Mouse (Mus musculus) limb, embryonic 14.5 days (tissue): ENCODE measurements at regions not wholly inside any gene's neighbourhood (a gene's known extent, or its start where the extent isn't known, plus 50 kb on each side); places are given as distances from the start of the nearest gene placed in this dataset.
A peak's percentile ranks its signal among the peaks of the same experiment; 100 is the strongest.

Source experiments
- ATAC-seq: fragments of 200-750 bp; cut with Nextera tagmentation; 2 replicates; pipeline ENCODE4 v1.8.0; 2017; ENCODE audit warnings: low read depth, moderate number of reproducible peaks, moderate TSS enrichment; ENCODE audit not compliant: low FRiP score
- DNase-seq: peaks from one replicate; pipeline ENCODE4 v3.0.0-alpha.2; 2015; ENCODE audit warnings: low spot score
- H3K27ac ChIP-seq: fragments of 300-500 bp; sonication (generic); replicated peaks from 2 replicates; pipeline ENCODE4 v1.5.1; 2014; ENCODE audit warnings: low read depth, mild to moderate bottlenecking, low read length, moderate library complexity, mixed read lengths
- H3K27me3 ChIP-seq: fragments of 300-500 bp; sonication (generic); 2 replicates; pipeline ENCODE4 v1.6.1; 2014; ENCODE audit warnings: low read length, mixed read lengths; ENCODE audit not compliant: control insufficient read depth, insufficient read depth
- H3K36me3 ChIP-seq: fragments of 300-500 bp; sonication (generic); 2 replicates; pipeline ENCODE4 v1.6.1; 2014; ENCODE audit warnings: mild to moderate bottlenecking, low read length, moderate library complexity, mixed read lengths; ENCODE audit not compliant: control insufficient read depth, insufficient read depth
- H3K4me1 ChIP-seq: fragments of 300-500 bp; sonication (generic); 2 replicates; pipeline ENCODE4 v1.6.1; 2014; ENCODE audit warnings: antibody characterized with exemption, low read length, mixed read lengths; ENCODE audit not compliant: control insufficient read depth, insufficient read depth
- H3K4me2 ChIP-seq: fragments of 300-500 bp; sonication (generic); replicated peaks from 2 replicates; pipeline ENCODE4 v1.6.1; 2014; ENCODE audit warnings: low read depth, mild to moderate bottlenecking, low read length, moderate library complexity; ENCODE audit not compliant: severe bottlenecking
- H3K4me3 ChIP-seq: fragments of 300-500 bp; sonication (generic); replicated peaks from 2 replicates; pipeline ENCODE4 v1.5.1; 2014; ENCODE audit warnings: low read length
- H3K9ac ChIP-seq: fragments of 300-500 bp; sonication (generic); 2 replicates; pipeline ENCODE4 v1.6.1; 2014; ENCODE audit warnings: mild to moderate bottlenecking, low read depth, low read length, moderate library complexity; ENCODE audit not compliant: severe bottlenecking
- H3K9me3 ChIP-seq: fragments of 300-500 bp; sonication (generic); 2 replicates; pipeline ENCODE4 v1.6.1; 2016; ENCODE audit warnings: low read length; ENCODE audit not compliant: control insufficient read depth
- POLR2A ChIP-seq: fragments of 200-500 bp; IDR thresholded peaks from 2 replicates; pipeline ENCODE4 v1.8.0; 2012; ENCODE audit warnings: inconsistent platforms, mild to moderate bottlenecking, moderate library complexity, borderline replicate concordance; ENCODE audit not compliant: insufficient read depth, insufficient read length; ENCODE audit errors: extremely low read depth
- WGBS: fragments of 180-500 bp; shearing (Covaris S2); extraction: QIAGEN DNeasy Blood & Tissue Kit; methylation state at CpG from one replicate; pipeline ENCODE4 v1.1.7; 2014; 5-methylcytosine and 5-hydroxymethylcytosine counted together

GRCm38 (mm10) chr8:126720473-126721145 lies 126.8 kb upstream of the Irf2bp2 start:
- no peaks in the 10 kb centered on the region for H3K36me3 ChIP-seq
- peaks cover 17% of the 10 kb centered on the region for H3K4me1 ChIP-seq
- H3K9ac ChIP-seq: no peak overlapping the region
- H3K4me3 ChIP-seq: no peak overlapping the region
- H3K27me3 ChIP-seq: no peaks in the 10 kb centered on the region
- WGBS: 94% methylated on average over 4 of the region's 4 CpGs
- DNase-seq (no peak), ATAC-seq (no peak)
- no peak overlapping the region for H3K27ac ChIP-seq
- TF ChIP-seq POLR2A: no peak
- H3K4me2 ChIP-seq: no peak overlapping the region
- no peaks in the 10 kb centered on the region for H3K9me3 ChIP-seq

DNA sequence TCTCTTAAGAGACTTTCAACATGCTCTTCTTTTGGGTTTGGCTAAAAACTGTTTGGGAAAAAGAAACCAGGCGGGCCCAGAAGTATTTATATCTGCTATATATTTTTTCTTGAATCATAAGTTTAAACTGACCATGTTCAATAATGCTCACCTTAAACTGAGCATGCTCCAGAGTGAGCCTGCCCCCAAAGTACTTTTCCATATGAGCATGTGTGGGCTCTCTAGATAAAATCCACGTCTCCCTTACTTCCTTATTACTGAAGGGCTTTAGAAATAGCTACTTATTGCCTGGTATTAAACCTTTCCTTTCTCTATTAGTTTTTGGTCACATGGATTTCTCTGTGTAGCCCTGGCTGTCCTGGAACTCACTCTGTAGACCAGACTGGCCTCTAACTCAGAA lies 126.0 kb upstream of the Irf2bp2 start:
- WGBS: 69% methylated on average over 2 of the region's 2 CpGs
- ATAC-seq: no peak

DNA sequence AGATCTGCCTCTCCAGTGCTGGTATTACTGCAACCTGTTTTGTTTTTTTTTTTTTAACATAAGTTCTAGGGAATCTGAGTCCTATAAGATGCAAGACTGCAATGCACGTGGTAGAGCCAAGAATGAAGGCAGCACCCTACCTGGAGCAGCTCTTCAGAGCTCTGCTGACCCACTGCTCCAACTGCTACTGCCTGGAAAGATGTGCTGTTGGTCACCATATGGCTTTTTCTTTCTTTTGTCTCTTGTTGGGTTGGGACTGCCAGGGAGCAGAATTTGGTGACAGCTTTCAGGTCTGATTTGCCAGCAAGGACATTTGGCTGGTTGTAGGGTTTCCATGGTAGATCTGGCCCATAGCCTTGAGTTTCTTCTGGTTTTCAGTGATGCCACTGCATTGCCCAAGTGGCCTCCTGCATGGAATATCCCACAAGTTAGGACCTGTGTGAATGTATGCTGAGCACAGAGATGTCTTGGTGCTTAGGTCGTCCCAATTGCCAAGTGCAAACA lies 123.9 kb upstream of the Irf2bp2 start:
- no peak overlapping the region for H3K4me2 ChIP-seq
- ATAC-seq (no peak), DNase-seq (no peak)
- no peak overlapping the region for H3K9ac ChIP-seq
- 68% methylated on average over 2 of the region's 2 CpGs for WGBS
- H3K27me3 ChIP-seq: no peaks in the 10 kb centered on the region
- no peaks in the 10 kb centered on the region for H3K9me3 ChIP-seq
- H3K4me1 ChIP-seq: peaks cover 22% of the 10 kb centered on the region
- H3K36me3 ChIP-seq: no peaks in the 10 kb centered on the region
- H3K27ac ChIP-seq: no peak overlapping the region
- H3K4me3 ChIP-seq: no peak overlapping the region
- TF ChIP-seq POLR2A: no peak

More for the DNA sequence above, 126.0 kb upstream of the Irf2bp2 start:
- Histone ChIP-seq H3K27me3 (no peaks in the 10 kb centered on the region), H3K36me3 (no peaks in the 10 kb centered on the region), H3K4me3 (no peak overlapping the region), H3K9ac (no peak overlapping the region), H3K4me2 (no peak overlapping the region), H3K9me3 (no peaks in the 10 kb centered on the region), H3K27ac (no peak overlapping the region), H3K4me1 (peaks cover 17% of the 10 kb centered on the region)
- TF ChIP-seq POLR2A: no peak
- no peak for DNase-seq

DNA sequence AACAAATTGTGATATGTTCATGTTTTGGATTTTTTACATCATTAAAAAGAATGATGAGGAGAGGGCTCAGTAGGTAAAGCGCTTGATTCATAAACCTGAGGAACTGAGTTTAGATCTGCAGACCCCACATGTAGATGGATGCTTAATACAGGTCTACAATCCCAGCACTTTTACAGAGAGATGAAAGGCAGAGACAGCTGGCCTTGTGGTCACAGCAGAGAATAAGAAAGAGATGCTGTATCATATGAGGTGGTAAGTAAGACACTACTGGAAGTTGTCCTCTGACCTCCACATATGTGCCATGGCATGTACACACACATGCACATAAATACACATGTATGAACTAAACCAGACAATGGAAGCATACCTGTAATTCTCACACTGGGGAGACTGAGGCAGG lies 121.9 kb upstream of the Irf2bp2 start:
- Histone ChIP-seq H3K4me1 (peaks cover 12% of the 10 kb centered on the region), H3K9me3 (no peaks in the 10 kb centered on the region), H3K4me2 (no peak overlapping the region), H3K4me3 (no peak overlapping the region), H3K27me3 (no peaks in the 10 kb centered on the region), H3K27ac (no peak overlapping the region), H3K9ac (no peak overlapping the region), H3K36me3 (no peaks in the 10 kb centered on the region)
- WGBS: 95% methylated on average over 1 of the region's 1 CpGs
- DNase-seq (no peak), ATAC-seq (no peak)
- no peak for TF ChIP-seq POLR2A

DNA sequence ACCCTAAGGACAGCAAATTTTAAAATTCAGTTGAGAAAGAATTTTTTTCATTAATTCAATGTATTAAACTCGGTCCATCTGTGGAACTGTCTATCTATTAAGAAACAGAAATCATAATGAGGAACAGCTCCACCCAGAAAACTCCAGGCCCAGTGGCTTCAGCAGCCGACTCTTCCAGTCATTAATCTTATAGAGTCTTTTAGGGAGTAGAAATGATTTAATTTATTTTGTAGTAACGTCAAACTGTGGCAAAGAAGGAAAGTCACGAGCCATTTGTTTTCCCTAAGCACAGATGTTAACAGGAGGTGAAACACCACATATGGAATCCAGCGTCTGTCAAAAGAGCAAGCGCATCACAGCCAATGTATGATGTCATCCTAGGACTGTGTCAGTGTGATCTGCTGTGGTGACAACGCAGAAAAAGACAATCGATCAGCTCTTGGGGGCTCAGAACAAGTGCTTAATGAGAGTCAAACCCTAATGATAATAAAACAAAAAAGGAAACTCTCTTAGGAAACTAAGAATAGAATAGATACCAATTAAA lies 119.9 kb upstream of the Irf2bp2 start:
- Histone ChIP-seq H3K4me3 (no peak overlapping the region), H3K4me1 (peaks cover 15% of the 10 kb centered on the region), H3K36me3 (no peaks in the 10 kb centered on the region), H3K9me3 (no peaks in the 10 kb centered on the region), H3K27me3 (no peaks in the 10 kb centered on the region), H3K4me2 (no peak overlapping the region), H3K27ac (no peak overlapping the region), H3K9ac (no peak overlapping the region)
- DNase-seq: peak; percentile 23
- 35% methylated on average over 8 of the region's 8 CpGs for WGBS
- ATAC-seq: no peak
- no peak for TF ChIP-seq POLR2A
